Mouse (Mus musculus) heart, postnatal 4 days (tissue): ENCODE data around the gene Fshr. TPM values are rescaled to one million over a fixed set of nuclear protein-coding genes. Genes with fewer than 3 reads are reported as not detected.
A peak's percentile ranks its signal among the peaks of the same experiment; 100 is the strongest.

ENCODE experiments used
- DNase-seq: peaks from one replicate; pipeline ENCODE4 v3.0.0; 2021
- total RNA-seq, 2 experiments: library from RNA; stranded (reverse); gene quantifications; 2 replicates each; pipeline ENCODE4 v1.2.3; 2021

Gene Fshr
- total RNA-seq, 2 experiments from 2014 or later, result not detected

GRCm38 (mm10) chr17:89032981-89033380 lies 167.5 kb downstream of the Fshr start:
- no peak for DNase-seq

GRCm38 (mm10) chr17:89019518-89019917 lies 181.0 kb downstream of the Fshr start:
- DNase-seq, result no peak

GRCm38 (mm10) chr17:89017002-89017401 lies 183.5 kb downstream of the Fshr start:
- no peak for DNase-seq

GRCm38 (mm10) chr17:89013691-89014090 lies 186.8 kb downstream of the Fshr start:
- no peak for DNase-seq

GRCm38 (mm10) chr17:89009117-89009516 lies 191.4 kb downstream of the Fshr start:
- DNase-seq, result no peak

GRCm38 (mm10) chr17:89008680-89009079 lies 191.8 kb downstream of the Fshr start:
- DNase-seq, result no peak

GRCm38 (mm10) chr17:89005959-89006358 lies 194.5 kb downstream of the Fshr start:
- no peak for DNase-seq

- no peak for DNase-seq
Measured at GRCm38 (mm10) chr17:88999907-89000306, 200.6 kb downstream of the Fshr start.

- DNase-seq, result no peak
Measured at GRCm38 (mm10) chr17:88998243-88998642, 202.2 kb downstream of the Fshr start.

GRCm38 (mm10) chr17:88991238-88991637 lies 209.2 kb downstream of the Fshr start:
- no peak for DNase-seq

- no peak for DNase-seq
Measured at GRCm38 (mm10) chr17:88980708-88981355, 219.6 kb downstream of the Fshr start.

GRCm38 (mm10) chr17:88974538-88974937 lies 225.9 kb downstream of the Fshr start:
- no peak for DNase-seq

- DNase-seq, result no peak
Measured at GRCm38 (mm10) chr17:88966028-88966427, 234.4 kb downstream of the Fshr start.

- DNase-seq, result peak; percentile 48
Measured at GRCm38 (mm10) chr17:88954011-88954410, 246.5 kb downstream of the Fshr start.

- DNase-seq, result no peak
Measured at GRCm38 (mm10) chr17:88938153-88938681, 262.3 kb downstream of the Fshr start.

GRCm38 (mm10) chr17:88937341-88938152 lies 262.9 kb downstream of the Fshr start:
- no peak for DNase-seq

- no peak for DNase-seq
Measured at GRCm38 (mm10) chr17:88936941-88937340, 263.5 kb downstream of the Fshr start.
